Mouse (Mus musculus): Measurements from ENCODE around the gene Itln1. TPM values are rescaled to one million over a fixed set of nuclear protein-coding genes. Genes with fewer than 3 reads are reported as not detected.

The Itln1 gene
- polyA plus RNA-seq (2012) = not detected in 2 replicates

DNA sequence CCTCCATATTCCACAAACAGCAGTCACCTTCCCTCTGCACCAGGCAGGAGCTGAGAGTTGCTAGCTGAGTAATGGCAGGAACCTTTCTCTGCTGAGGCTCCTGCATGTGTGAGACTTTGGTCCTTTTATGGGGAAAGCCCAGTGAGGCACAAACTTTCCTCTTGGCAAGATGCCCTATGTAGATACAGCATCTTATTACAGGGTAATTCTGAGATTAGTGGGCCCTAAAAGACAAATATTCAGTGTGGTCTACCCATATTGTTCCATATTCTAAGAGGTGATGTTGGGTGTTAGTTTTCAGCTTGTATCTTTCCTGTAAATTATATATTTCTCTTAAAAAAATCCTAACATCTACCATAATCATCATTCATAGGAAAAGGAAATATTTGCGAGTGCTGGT lies at the start of gene Itln1:
TSS of gene Itln1 (minus strand) at position 101 of the 400 bp plus-strand sequence.
- peaks cover 7% of the 10 kb centered on the region for H3K9me3 ChIP-seq (ENCODE audit: control insufficient read depth, low read length)
- H3K4me3 ChIP-seq (replicated peaks) = no peak within 1 kb of the TSS
- no peaks in the 10 kb centered on the region for H3K4me1 ChIP-seq (ENCODE audit: control insufficient read depth)
- H3K36me3 ChIP-seq (ENCODE audit: control insufficient read depth) = no peaks in the 10 kb centered on the region
- no peaks in the 10 kb centered on the region for H3K27me3 ChIP-seq (ENCODE audit: control insufficient read depth)
- TF ChIP-seq GATA1 (IDR thresholded peaks at IDR 0.05; ENCODE audit: low read length) (no peak), TAL1 (IDR thresholded peaks at IDR 0.05; ENCODE audit: low read length) (no peak)

DNA sequence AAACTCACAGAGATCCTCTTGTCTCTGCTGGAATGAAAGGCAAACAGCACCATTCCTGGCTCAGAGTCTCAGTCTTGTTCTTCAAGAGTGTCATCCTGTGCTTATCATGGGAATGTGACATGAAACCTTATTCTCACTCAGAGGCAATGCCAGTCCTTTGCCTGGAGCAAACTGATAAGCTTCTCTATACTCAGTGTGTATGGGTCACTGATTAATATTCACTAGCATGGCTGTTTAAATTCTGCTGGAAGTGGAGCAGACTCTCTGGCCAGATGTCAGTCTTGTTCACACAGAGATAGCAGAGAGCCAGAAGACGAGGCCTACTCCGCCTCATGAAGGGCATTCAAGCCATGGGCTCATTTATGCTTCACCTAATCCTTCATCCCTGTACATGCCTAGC lies 49.5 kb upstream of the Itln1 start:
- no peaks in the 10 kb centered on the region for H3K9me3 ChIP-seq (ENCODE audit: control insufficient read depth, low read length)
- no peaks in the 10 kb centered on the region for H3K27me3 ChIP-seq (ENCODE audit: control insufficient read depth)
- H3K4me3 ChIP-seq (replicated peaks) = no peak overlapping the region
- TF ChIP-seq TAL1 (IDR thresholded peaks at IDR 0.05; ENCODE audit: low read length) = peak; percentile 39; the same call in 2 of the 3 replicates
- TF ChIP-seq GATA1 (IDR thresholded peaks at IDR 0.05; ENCODE audit: low read length) = no peak
- H3K36me3 ChIP-seq (ENCODE audit: control insufficient read depth) = no peaks in the 10 kb centered on the region
- peaks cover 15% of the 10 kb centered on the region for H3K4me1 ChIP-seq (ENCODE audit: control insufficient read depth)

DNA sequence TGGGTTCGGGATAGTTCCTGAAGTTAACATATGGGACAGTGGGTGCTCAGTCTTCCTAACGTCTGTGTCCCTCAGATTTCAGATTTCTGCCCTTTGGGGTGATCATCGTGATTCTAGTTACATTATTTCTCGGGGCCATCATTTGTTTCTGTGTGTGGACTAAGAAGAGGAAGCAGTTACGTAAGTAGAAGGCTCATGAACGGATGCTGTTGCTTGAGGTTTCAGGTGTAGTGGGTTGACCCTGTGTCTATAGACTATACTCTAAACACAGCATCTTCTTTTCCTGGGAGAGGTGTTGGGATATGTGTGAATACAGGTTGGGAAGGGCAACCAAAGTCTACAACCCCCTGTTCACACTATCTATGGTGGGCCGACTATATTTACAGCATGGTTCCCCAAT lies 42.1 kb upstream of the Itln1 start:
- H3K27me3 ChIP-seq (ENCODE audit: control insufficient read depth) = no peaks in the 10 kb centered on the region
- H3K36me3 ChIP-seq (ENCODE audit: control insufficient read depth) = no peaks in the 10 kb centered on the region
- H3K9me3 ChIP-seq (ENCODE audit: control insufficient read depth, low read length) = no peaks in the 10 kb centered on the region
- H3K4me3 ChIP-seq (replicated peaks) = no peak overlapping the region
- TF ChIP-seq TAL1 (IDR thresholded peaks at IDR 0.05; ENCODE audit: low read length) = no peak
- TF ChIP-seq GATA1 (IDR thresholded peaks at IDR 0.05; ENCODE audit: low read length) = no peak
- no peaks in the 10 kb centered on the region for H3K4me1 ChIP-seq (ENCODE audit: control insufficient read depth)

DNA sequence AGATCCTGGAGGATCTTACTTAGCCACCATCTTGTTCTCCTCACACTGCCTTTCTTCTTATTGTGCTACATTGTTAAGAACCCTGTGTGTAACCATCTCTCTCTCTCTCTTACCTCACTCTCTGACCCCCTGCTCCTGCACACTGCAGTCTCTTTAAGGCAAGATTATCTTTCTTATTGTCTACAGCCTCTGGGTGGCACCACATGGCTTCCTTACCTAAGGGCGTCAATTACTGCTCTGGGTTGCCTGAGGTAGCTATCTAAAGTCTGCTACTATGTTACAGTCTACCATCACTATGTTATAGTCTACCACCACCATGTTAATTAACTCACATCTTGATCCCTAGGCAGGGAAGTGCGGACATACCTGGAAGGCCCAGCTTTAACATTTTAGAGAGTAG lies 33.3 kb upstream of the Itln1 start:
- TF ChIP-seq GATA1 (IDR thresholded peaks at IDR 0.05; ENCODE audit: low read length) = no peak
- no peak for TF ChIP-seq TAL1 (IDR thresholded peaks at IDR 0.05; ENCODE audit: low read length)
- Histone ChIP-seq H3K27me3 (ENCODE audit: control insufficient read depth) (no peaks in the 10 kb centered on the region; the same call in 1 of the 2 replicates), H3K9me3 (ENCODE audit: control insufficient read depth, low read length) (no peaks in the 10 kb centered on the region), H3K36me3 (ENCODE audit: control insufficient read depth) (no peaks in the 10 kb centered on the region), H3K4me3 (replicated peaks) (no peak overlapping the region), H3K4me1 (ENCODE audit: control insufficient read depth) (no peaks in the 10 kb centered on the region)

DNA sequence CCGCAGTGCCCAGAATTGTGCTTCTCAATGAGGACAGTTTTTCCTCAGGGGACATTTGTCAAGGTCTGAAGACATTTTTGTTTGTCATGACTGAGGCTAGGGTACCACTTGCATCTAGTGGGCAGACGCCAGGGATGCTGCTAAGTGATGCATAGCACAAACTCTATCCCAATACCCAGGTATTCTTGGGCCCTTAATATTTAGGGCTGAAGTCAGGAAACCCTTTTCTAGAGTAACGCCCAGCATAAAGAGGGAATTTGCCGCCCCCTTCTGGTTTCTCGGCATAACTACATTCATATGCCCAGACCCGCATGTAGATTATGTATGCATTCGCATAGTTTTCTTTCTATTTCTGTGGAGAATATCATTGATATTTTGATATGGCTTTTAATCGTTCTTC lies 31.7 kb upstream of the Itln1 start:
- H3K36me3 ChIP-seq (ENCODE audit: control insufficient read depth) = no peaks in the 10 kb centered on the region
- no peak overlapping the region for H3K4me3 ChIP-seq (replicated peaks)
- H3K27me3 ChIP-seq (ENCODE audit: control insufficient read depth) = no peaks in the 10 kb centered on the region; the same call in 1 of the 2 replicates
- no peaks in the 10 kb centered on the region for H3K9me3 ChIP-seq (ENCODE audit: control insufficient read depth, low read length)
- TF ChIP-seq GATA1 (IDR thresholded peaks at IDR 0.05; ENCODE audit: low read length) (no peak), TAL1 (IDR thresholded peaks at IDR 0.05; ENCODE audit: low read length) (no peak)
- no peaks in the 10 kb centered on the region for H3K4me1 ChIP-seq (ENCODE audit: control insufficient read depth)

DNA sequence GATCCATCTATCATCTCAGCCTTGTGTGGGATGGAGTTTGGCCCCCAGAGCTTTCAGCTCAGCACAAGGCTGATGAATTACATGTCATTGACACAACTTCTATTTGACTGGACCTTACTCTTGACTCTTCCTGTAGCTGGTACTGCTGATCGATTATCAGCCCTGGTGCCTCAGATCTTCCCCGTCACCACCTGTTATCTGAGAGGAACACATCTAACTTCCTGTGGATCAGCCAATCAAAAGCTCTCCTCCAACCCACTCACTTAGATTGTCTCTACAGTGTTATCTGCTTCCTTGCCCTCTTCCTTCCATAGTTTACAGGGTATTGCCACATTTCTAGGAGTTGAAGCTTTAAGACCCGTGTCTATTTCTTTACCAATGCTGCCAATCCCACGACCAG lies 30.8 kb upstream of the Itln1 start:
- no peaks in the 10 kb centered on the region for H3K9me3 ChIP-seq (ENCODE audit: control insufficient read depth, low read length)
- TF ChIP-seq TAL1 (IDR thresholded peaks at IDR 0.05; ENCODE audit: low read length) (no peak), GATA1 (IDR thresholded peaks at IDR 0.05; ENCODE audit: low read length) (no peak)
- no peaks in the 10 kb centered on the region for H3K4me1 ChIP-seq (ENCODE audit: control insufficient read depth)
- H3K36me3 ChIP-seq (ENCODE audit: control insufficient read depth) = no peaks in the 10 kb centered on the region
- no peaks in the 10 kb centered on the region; the same call in 1 of the 2 replicates for H3K27me3 ChIP-seq (ENCODE audit: control insufficient read depth)
- H3K4me3 ChIP-seq (replicated peaks) = no peak overlapping the region

DNA sequence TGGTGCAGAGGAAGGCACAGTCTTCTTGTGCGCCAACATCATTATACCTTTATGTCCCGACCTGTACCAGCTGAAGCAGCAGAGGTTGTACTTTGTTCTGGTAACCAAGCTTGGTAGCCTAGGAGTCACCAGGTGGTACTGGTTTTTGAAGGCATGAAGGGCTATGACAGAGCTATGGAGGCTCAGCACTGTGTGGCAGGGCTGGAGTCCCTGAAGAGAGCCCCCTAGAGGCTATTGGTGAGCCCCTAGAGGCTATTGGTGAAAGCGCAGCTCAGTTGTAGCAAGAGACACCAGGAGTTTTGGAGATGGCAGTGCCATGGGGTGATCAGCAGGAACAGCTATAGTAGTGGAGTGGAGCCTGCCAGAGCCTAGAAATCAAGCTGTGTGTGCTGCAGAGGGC lies 29.2 kb upstream of the Itln1 start:
- TF ChIP-seq TAL1 (IDR thresholded peaks at IDR 0.05; ENCODE audit: low read length) (no peak), GATA1 (IDR thresholded peaks at IDR 0.05; ENCODE audit: low read length) (no peak)
- no peak overlapping the region for H3K4me3 ChIP-seq (replicated peaks)
- no peaks in the 10 kb centered on the region for H3K36me3 ChIP-seq (ENCODE audit: control insufficient read depth)
- H3K9me3 ChIP-seq (ENCODE audit: control insufficient read depth, low read length) = no peaks in the 10 kb centered on the region
- no peaks in the 10 kb centered on the region for H3K4me1 ChIP-seq (ENCODE audit: control insufficient read depth)
- no peaks in the 10 kb centered on the region; the same call in 1 of the 2 replicates for H3K27me3 ChIP-seq (ENCODE audit: control insufficient read depth)

DNA sequence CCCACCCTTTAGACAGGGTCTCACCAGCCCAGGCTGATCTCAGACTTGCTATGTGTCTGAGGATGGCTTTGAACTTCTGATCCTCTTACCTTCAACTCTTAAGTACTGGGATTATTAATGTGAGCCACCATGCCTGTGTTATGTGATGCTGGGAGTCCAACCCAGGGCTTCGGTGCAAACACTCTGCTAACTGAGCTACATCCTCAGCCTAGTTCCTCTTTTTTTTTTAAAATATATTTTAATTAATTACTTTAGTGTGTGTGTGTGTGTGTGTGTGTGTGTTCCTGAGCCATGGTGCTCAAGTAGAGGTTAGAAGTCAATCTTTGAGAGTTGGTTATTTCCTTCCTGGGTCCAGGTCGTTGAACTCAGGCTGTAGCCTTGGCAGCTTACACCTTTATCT lies 27.9 kb upstream of the Itln1 start:
- no peaks in the 10 kb centered on the region for H3K36me3 ChIP-seq (ENCODE audit: control insufficient read depth)
- H3K4me3 ChIP-seq (replicated peaks) = no peak overlapping the region
- H3K9me3 ChIP-seq (ENCODE audit: control insufficient read depth, low read length) = no peaks in the 10 kb centered on the region
- H3K27me3 ChIP-seq (ENCODE audit: control insufficient read depth) = no peaks in the 10 kb centered on the region
- no peaks in the 10 kb centered on the region for H3K4me1 ChIP-seq (ENCODE audit: control insufficient read depth)
- TF ChIP-seq GATA1 (IDR thresholded peaks at IDR 0.05; ENCODE audit: low read length) (no peak), TAL1 (IDR thresholded peaks at IDR 0.05; ENCODE audit: low read length) (no peak)

DNA sequence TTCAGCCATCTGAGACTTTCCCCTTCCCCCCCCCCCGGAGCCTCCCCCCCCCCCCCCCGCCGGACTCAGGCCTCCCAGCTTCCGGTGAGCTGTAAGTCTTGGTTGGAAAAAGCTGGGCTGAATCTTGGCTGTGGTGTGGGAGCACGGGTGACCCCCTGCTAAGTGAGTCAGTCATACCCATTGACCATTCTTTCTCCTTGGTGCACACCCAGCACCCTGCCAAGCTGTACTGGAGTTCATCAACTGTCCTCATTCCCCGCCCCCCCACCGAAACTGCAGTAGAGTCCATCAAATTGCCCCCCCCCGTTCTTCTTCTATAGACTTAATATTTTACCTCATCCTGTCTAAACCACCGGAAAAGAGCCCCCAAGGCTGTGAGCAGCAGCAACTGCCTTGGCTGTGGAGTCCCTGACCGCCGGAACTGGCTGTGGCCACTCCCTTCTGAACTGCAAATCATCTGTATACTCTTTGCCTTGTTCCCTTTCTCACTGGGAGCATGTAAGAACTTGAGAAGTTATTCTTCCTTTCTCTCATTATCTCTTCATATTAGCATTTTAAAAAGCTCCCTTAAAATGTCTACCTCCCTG lies 26.6 kb upstream of the Itln1 start:
- Histone ChIP-seq H3K36me3 (ENCODE audit: control insufficient read depth) (no peaks in the 10 kb centered on the region), H3K4me1 (ENCODE audit: control insufficient read depth) (no peaks in the 10 kb centered on the region), H3K27me3 (ENCODE audit: control insufficient read depth) (no peaks in the 10 kb centered on the region), H3K9me3 (ENCODE audit: control insufficient read depth, low read length) (no peaks in the 10 kb centered on the region), H3K4me3 (replicated peaks) (no peak overlapping the region)
- TF ChIP-seq GATA1 (IDR thresholded peaks at IDR 0.05; ENCODE audit: low read length) = no peak
- TF ChIP-seq TAL1 (IDR thresholded peaks at IDR 0.05; ENCODE audit: low read length) = no peak

DNA sequence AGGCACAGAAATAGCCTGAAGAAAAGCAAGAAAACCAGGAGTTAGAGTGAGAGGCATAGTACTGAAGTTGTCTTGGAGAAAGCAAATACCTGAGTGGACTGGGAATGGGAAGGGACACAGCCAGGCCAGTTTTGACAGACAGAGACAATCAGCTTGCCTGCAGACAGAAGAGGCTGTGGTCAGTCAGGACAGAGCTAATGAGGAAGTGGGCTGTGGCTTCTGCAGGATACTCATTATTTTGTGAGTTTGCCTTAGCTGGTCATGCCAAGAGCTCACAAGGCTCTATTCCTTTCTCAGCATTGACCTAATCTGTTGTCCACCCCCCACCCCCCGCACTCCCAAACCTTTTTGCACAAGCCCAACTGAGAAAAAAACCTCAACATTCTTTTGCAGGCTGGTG lies 26.1 kb upstream of the Itln1 start:
- Histone ChIP-seq H3K9me3 (ENCODE audit: control insufficient read depth, low read length) (no peaks in the 10 kb centered on the region), H3K4me3 (replicated peaks) (no peak overlapping the region), H3K4me1 (ENCODE audit: control insufficient read depth) (no peaks in the 10 kb centered on the region)

More for the DNA sequence above, 26.1 kb upstream of the Itln1 start:
- Histone ChIP-seq H3K36me3 (ENCODE audit: control insufficient read depth) (no peaks in the 10 kb centered on the region), H3K27me3 (ENCODE audit: control insufficient read depth) (no peaks in the 10 kb centered on the region)
- no peak for TF ChIP-seq TAL1 (IDR thresholded peaks at IDR 0.05; ENCODE audit: low read length)
- no peak for TF ChIP-seq GATA1 (IDR thresholded peaks at IDR 0.05; ENCODE audit: low read length)

Measured in erythroblast, embryonic 14.5 days (primary cell).